Mouse (Mus musculus): ENCODE data around the gene Hsd3b4. TPM values are rescaled to one million over a fixed set of nuclear protein-coding genes. Genes with fewer than 3 reads are reported as not detected.
"Not testable (repeated sequence)": the region's sequence is repeated elsewhere in the genome, so short reads cannot be mapped to it uniquely, and the experiment has no call there.

Gene Hsd3b4
- total RNA-seq (2014; rRNA removed) (not detected in 2 replicates), polyA plus RNA-seq (2015; fragmentation: Nextera tagmentation; extraction: Ambion mirVana) (not detected in 2 replicates)

- not testable (repeated sequence) for ATAC-seq (ENCODE audit: low FRiP score); H3K9ac ChIP-seq (replicated peaks; ENCODE audit: low read length, poor library complexity, severe bottlenecking); H3K36me3 ChIP-seq (ENCODE audit: insufficient read depth, low read length); H3K4me2 ChIP-seq (ENCODE audit: low read depth, low read length, poor library complexity, severe bottlenecking); H3K9me3 ChIP-seq (ENCODE audit: low read length); H3K4me1 ChIP-seq (ENCODE audit: insufficient read depth, low read length); H3K27ac ChIP-seq (ENCODE audit: low read depth, low read length); H3K27me3 ChIP-seq (ENCODE audit: insufficient read depth, low read length); H3K4me3 ChIP-seq (ENCODE audit: low read depth, low read length); DNase-seq (ENCODE audit: low spot score)
- WGBS, result no CpG with 5 or more reads among the region's 1 CpGs
Observed at GRCm38 (mm10) chr3:98510414-98510813, at the start of gene Hsd3b4. Hsd3b4 (minus strand) TSS chr3:98510514.

GRCm38 (mm10) chr3:98550832-98551231, 40.5 kb upstream of the Hsd3b4 start:
- no CpG with 5 or more reads among the region's 1 CpGs for WGBS
- H3K27me3 ChIP-seq (ENCODE audit: insufficient read depth, low read length); ATAC-seq (ENCODE audit: low FRiP score); H3K36me3 ChIP-seq (ENCODE audit: insufficient read depth, low read length); DNase-seq (ENCODE audit: low spot score); H3K27ac ChIP-seq (ENCODE audit: low read depth, low read length); H3K9me3 ChIP-seq (ENCODE audit: low read length); H3K4me1 ChIP-seq (ENCODE audit: insufficient read depth, low read length); H3K9ac ChIP-seq (replicated peaks; ENCODE audit: low read length, poor library complexity, severe bottlenecking); H3K4me2 ChIP-seq (ENCODE audit: low read depth, low read length, poor library complexity, severe bottlenecking); H3K4me3 ChIP-seq (ENCODE audit: low read depth, low read length): not testable (repeated sequence)

- H3K4me2 ChIP-seq (ENCODE audit: low read depth, low read length, poor library complexity, severe bottlenecking); H3K9ac ChIP-seq (replicated peaks; ENCODE audit: low read length, poor library complexity, severe bottlenecking); H3K27ac ChIP-seq (ENCODE audit: low read depth, low read length); H3K36me3 ChIP-seq (ENCODE audit: insufficient read depth, low read length); H3K4me1 ChIP-seq (ENCODE audit: insufficient read depth, low read length); DNase-seq (ENCODE audit: low spot score); H3K4me3 ChIP-seq (ENCODE audit: low read depth, low read length); H3K9me3 ChIP-seq (ENCODE audit: low read length); H3K27me3 ChIP-seq (ENCODE audit: insufficient read depth, low read length): not testable (repeated sequence)
- peak; percentile 52; the same call in 1 of the 2 replicates for ATAC-seq (ENCODE audit: low FRiP score)
- no CpG with 5 or more reads among the region's 2 CpGs for WGBS
Observed at GRCm38 (mm10) chr3:98550215-98550614, 39.9 kb upstream of the Hsd3b4 start.

GRCm38 (mm10) chr3:98548495-98548894, 38.2 kb upstream of the Hsd3b4 start:
- not testable (repeated sequence) for H3K9ac ChIP-seq (replicated peaks; ENCODE audit: low read length, poor library complexity, severe bottlenecking); H3K9me3 ChIP-seq (ENCODE audit: low read length); H3K4me1 ChIP-seq (ENCODE audit: insufficient read depth, low read length); DNase-seq (ENCODE audit: low spot score); ATAC-seq (ENCODE audit: low FRiP score); H3K36me3 ChIP-seq (ENCODE audit: insufficient read depth, low read length); H3K27me3 ChIP-seq (ENCODE audit: insufficient read depth, low read length); H3K4me2 ChIP-seq (ENCODE audit: low read depth, low read length, poor library complexity, severe bottlenecking); H3K4me3 ChIP-seq (ENCODE audit: low read depth, low read length); H3K27ac ChIP-seq (ENCODE audit: low read depth, low read length)
- 100% methylated on average over 1 of the region's 1 CpGs for WGBS

- not testable (repeated sequence) for ATAC-seq (ENCODE audit: low FRiP score); H3K27ac ChIP-seq (ENCODE audit: low read depth, low read length); H3K4me3 ChIP-seq (ENCODE audit: low read depth, low read length)
Observed at GRCm38 (mm10) chr3:98547641-98548040, 37.3 kb upstream of the Hsd3b4 start.

GRCm38 (mm10) chr3:98524978-98525377, 14.7 kb upstream of the Hsd3b4 start:
- H3K9me3 ChIP-seq (ENCODE audit: low read length); ATAC-seq (ENCODE audit: low FRiP score): not testable (repeated sequence)

More at GRCm38 (mm10) chr3:98547641-98548040, 37.3 kb upstream of the Hsd3b4 start:
- not testable (repeated sequence) for H3K36me3 ChIP-seq (ENCODE audit: insufficient read depth, low read length); H3K9ac ChIP-seq (replicated peaks; ENCODE audit: low read length, poor library complexity, severe bottlenecking); H3K4me1 ChIP-seq (ENCODE audit: insufficient read depth, low read length); H3K4me2 ChIP-seq (ENCODE audit: low read depth, low read length, poor library complexity, severe bottlenecking); DNase-seq (ENCODE audit: low spot score); H3K9me3 ChIP-seq (ENCODE audit: low read length); H3K27me3 ChIP-seq (ENCODE audit: insufficient read depth, low read length)

GRCm38 (mm10) chr3:98524552-98524951, 14.2 kb upstream of the Hsd3b4 start:
- WGBS, result no CpG with 5 or more reads among the region's 1 CpGs
- ATAC-seq (ENCODE audit: low FRiP score), result not testable (repeated sequence)

More at GRCm38 (mm10) chr3:98524978-98525377, 14.7 kb upstream of the Hsd3b4 start:
- H3K27ac ChIP-seq (ENCODE audit: low read depth, low read length); H3K27me3 ChIP-seq (ENCODE audit: insufficient read depth, low read length); DNase-seq (ENCODE audit: low spot score); H3K4me2 ChIP-seq (ENCODE audit: low read depth, low read length, poor library complexity, severe bottlenecking); H3K36me3 ChIP-seq (ENCODE audit: insufficient read depth, low read length); H3K4me3 ChIP-seq (ENCODE audit: low read depth, low read length); H3K9ac ChIP-seq (replicated peaks; ENCODE audit: low read length, poor library complexity, severe bottlenecking); H3K4me1 ChIP-seq (ENCODE audit: insufficient read depth, low read length): not testable (repeated sequence)

GRCm38 (mm10) chr3:98522779-98523178, 12.5 kb upstream of the Hsd3b4 start:
- ATAC-seq (ENCODE audit: low FRiP score); H3K27ac ChIP-seq (ENCODE audit: low read depth, low read length); H3K4me3 ChIP-seq (ENCODE audit: low read depth, low read length); H3K27me3 ChIP-seq (ENCODE audit: insufficient read depth, low read length); DNase-seq (ENCODE audit: low spot score); H3K4me2 ChIP-seq (ENCODE audit: low read depth, low read length, poor library complexity, severe bottlenecking); H3K9me3 ChIP-seq (ENCODE audit: low read length); H3K9ac ChIP-seq (replicated peaks; ENCODE audit: low read length, poor library complexity, severe bottlenecking); H3K36me3 ChIP-seq (ENCODE audit: insufficient read depth, low read length); H3K4me1 ChIP-seq (ENCODE audit: insufficient read depth, low read length): not testable (repeated sequence)
- WGBS, result 40% methylated on average over 1 of the region's 2 CpGs

More at GRCm38 (mm10) chr3:98524552-98524951, 14.2 kb upstream of the Hsd3b4 start:
- not testable (repeated sequence) for H3K4me2 ChIP-seq (ENCODE audit: low read depth, low read length, poor library complexity, severe bottlenecking); DNase-seq (ENCODE audit: low spot score); H3K36me3 ChIP-seq (ENCODE audit: insufficient read depth, low read length); H3K4me3 ChIP-seq (ENCODE audit: low read depth, low read length); H3K27ac ChIP-seq (ENCODE audit: low read depth, low read length); H3K27me3 ChIP-seq (ENCODE audit: insufficient read depth, low read length); H3K4me1 ChIP-seq (ENCODE audit: insufficient read depth, low read length); H3K9me3 ChIP-seq (ENCODE audit: low read length); H3K9ac ChIP-seq (replicated peaks; ENCODE audit: low read length, poor library complexity, severe bottlenecking)

GRCm38 (mm10) chr3:98507229-98507628, 3.1 kb downstream of the Hsd3b4 start:
- H3K27me3 ChIP-seq (ENCODE audit: insufficient read depth, low read length); DNase-seq (ENCODE audit: low spot score); H3K9me3 ChIP-seq (ENCODE audit: low read length); H3K4me2 ChIP-seq (ENCODE audit: low read depth, low read length, poor library complexity, severe bottlenecking); H3K27ac ChIP-seq (ENCODE audit: low read depth, low read length); H3K4me1 ChIP-seq (ENCODE audit: insufficient read depth, low read length); H3K9ac ChIP-seq (replicated peaks; ENCODE audit: low read length, poor library complexity, severe bottlenecking); H3K36me3 ChIP-seq (ENCODE audit: insufficient read depth, low read length); H3K4me3 ChIP-seq (ENCODE audit: low read depth, low read length); ATAC-seq (ENCODE audit: low FRiP score): not testable (repeated sequence)
- WGBS, result no CpG with 5 or more reads among the region's 5 CpGs

All from midbrain, postnatal 0 days (tissue).